Mouse (Mus musculus) small intestine, adult 2 months (tissue): ENCODE measurements at regions not wholly inside any gene's neighbourhood (a gene's known extent, or its start where the extent isn't known, plus 50 kb on each side); places are given as distances from the start of the nearest gene placed in this dataset.

Experiments used
- CTCF ChIP-seq: fragments of 200-500 bp; IDR thresholded peaks from 2 replicates; pipeline ENCODE4 v1.5.1; 2012; ENCODE audit warnings: low read depth, mild to moderate bottlenecking, control low read depth, inconsistent platforms, low read length, moderate library complexity, mixed read lengths; ENCODE audit not compliant: insufficient replicate concordance, insufficient read length; ENCODE audit errors: extremely low read depth
- POLR2A ChIP-seq: fragments of 200-500 bp; IDR thresholded peaks from 2 replicates; pipeline ENCODE4 v1.6.1; 2012; ENCODE audit warnings: low read depth, mild to moderate bottlenecking, control low read depth, inconsistent platforms, low read length, moderate library complexity

DNA sequence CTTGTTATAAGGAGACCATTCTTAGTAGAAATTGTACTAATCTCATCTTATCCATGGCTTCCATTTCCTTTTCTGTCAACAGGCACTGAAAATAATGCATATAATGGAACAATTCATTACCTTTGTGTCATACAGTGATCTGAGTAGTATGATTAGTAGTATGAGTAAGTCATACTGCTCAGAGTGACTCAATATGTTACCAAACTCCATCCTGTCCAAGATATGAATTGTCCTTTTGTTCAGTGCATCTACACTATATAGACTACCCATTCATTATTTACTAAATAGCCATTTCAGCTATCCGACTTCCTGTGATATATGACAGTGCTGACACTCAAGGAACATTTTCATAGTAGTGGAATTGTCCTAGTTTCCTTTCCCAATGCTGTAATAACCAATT is 86.6 kb downstream of the Pxdc1 start:
- TF ChIP-seq POLR2A (no peak), CTCF (no peak)
